Mouse (Mus musculus) ES-E14 (cell line): ENCODE measurements around the gene P4ha2. TPM values are rescaled to one million over a fixed set of nuclear protein-coding genes. Genes with fewer than 3 reads are reported as not detected.

ENCODE experiments used
- DNase-seq: peaks from one replicate; pipeline ENCODE4 v3.0.0-alpha.2; 2013; ENCODE audit warnings: low read depth, low spot score
- H3K27ac ChIP-seq: 2 replicates; pipeline ENCODE4 v1.5.1; 2012; ENCODE audit warnings: low read depth, mild to moderate bottlenecking, low read length, moderate library complexity, mixed read lengths; ENCODE audit not compliant: poor library complexity, insufficient read depth, severe bottlenecking
- H3K36me3 ChIP-seq: 2 replicates; pipeline ENCODE4 v1.6.1; 2012; ENCODE audit warnings: mild to moderate bottlenecking, low read length, moderate library complexity, mixed read lengths; ENCODE audit not compliant: control insufficient read depth, poor library complexity, insufficient read depth, severe bottlenecking
- H3K4me1 ChIP-seq, 2 experiments: fragments of 150-350 bp in 1 of 2; sonication (generic) in 1 of 2; 2 replicates each; pipeline ENCODE4 v1.6.1; 2012; ENCODE audit warnings: low read length in 2 of 2, mild to moderate bottlenecking in 1 of 2, mixed read lengths in 1 of 2; ENCODE audit not compliant: control insufficient read depth in 2 of 2, insufficient read depth in 2 of 2, poor library complexity in 1 of 2
- H3K4me3 ChIP-seq, 2 experiments: fragments of 150-350 bp in 1 of 2; sonication (generic) in 1 of 2; 2 replicates each; pipeline ENCODE4 v1.5.1; 2012; ENCODE audit warnings: low read length in 2 of 2, low read depth in 1 of 2, mild to moderate bottlenecking in 1 of 2, mixed read lengths in 1 of 2; ENCODE audit not compliant: insufficient read depth in 1 of 2, poor library complexity in 1 of 2, severe bottlenecking in 1 of 2
- H3K9ac ChIP-seq: 2 replicates; pipeline ENCODE4 v1.6.1; 2012; ENCODE audit warnings: low read depth, mild to moderate bottlenecking, low read length, mixed read lengths; ENCODE audit not compliant: poor library complexity, insufficient read depth, severe bottlenecking
- H3K9me3 ChIP-seq: fragments of 150-350 bp; sonication (generic); 2 replicates; pipeline ENCODE4 v1.6.1; 2012; ENCODE audit warnings: low read depth, mild to moderate bottlenecking, low read length; ENCODE audit not compliant: control insufficient read depth, insufficient read depth
- CHD2 ChIP-seq: IDR thresholded peaks from 2 replicates; pipeline ENCODE4 v1.6.1; 2014; ENCODE audit warnings: mild to moderate bottlenecking, low read depth, low read length, inconsistent platforms
- HCFC1 ChIP-seq: IDR thresholded peaks from 2 replicates; pipeline ENCODE4 v1.6.1; 2012; ENCODE audit warnings: low read length, inconsistent platforms, borderline replicate concordance; ENCODE audit not compliant: insufficient read depth
- MAFK ChIP-seq: IDR thresholded peaks from 2 replicates; pipeline ENCODE4 v1.6.1; 2014; ENCODE audit warnings: mild to moderate bottlenecking, low read depth, low read length, inconsistent platforms; ENCODE audit not compliant: insufficient read depth
- ZC3H11A ChIP-seq: IDR thresholded peaks from 2 replicates; pipeline ENCODE4 v1.6.1; 2012; ENCODE audit warnings: low read depth, mild to moderate bottlenecking, inconsistent platforms, low read length, borderline replicate concordance
- ZNF384 ChIP-seq: IDR thresholded peaks from 2 replicates; pipeline ENCODE4 v1.6.1; 2012; ENCODE audit warnings: low read depth, low read length, inconsistent platforms
- in situ Hi-C, 2 experiments: fragments of 600-800 bp; cut with MboI; formaldehyde crosslinking; loops; one replicate each; pipeline ENCODE4 v1.15.1; 2025; ENCODE audit warnings: low sequenced_read_pairs in 2 of 2, inconsistent platforms in 1 of 2; ENCODE audit not compliant: unreplicated experiment in 2 of 2
- total RNA-seq: library from RNA; depleted of rRNA; stranded (reverse); fragments of 300-350 nt; gene quantifications from 2 replicates; pipeline ENCODE4 v1.2.3, GENCODE M21; 2012

P4ha2 gene
- total RNA-seq, 1 experiment: 53.2 TPM

GRCm38 (mm10) chr11:54106676-54107075 is 6.8 kb downstream of the P4ha2 start:
- in situ Hi-C loops: no loop called here
- H3K27ac ChIP-seq: no peak overlapping the region
- no peaks in the 10 kb centered on the region for H3K4me1 ChIP-seq
- TF ChIP-seq ZC3H11A (no peak), CHD2 (no peak), ZNF384 (no peak), MAFK (no peak), HCFC1 (no peak)
- H3K4me3 ChIP-seq: no peak overlapping the region
- H3K36me3 ChIP-seq: no peaks in the 10 kb centered on the region
- DNase-seq: no peak
- no peaks in the 10 kb centered on the region for H3K9me3 ChIP-seq
- no peak overlapping the region for H3K9ac ChIP-seq

GRCm38 (mm10) chr11:54107239-54107638 is 7.3 kb downstream of the P4ha2 start:
- H3K4me3 ChIP-seq: no peak overlapping the region
- in situ Hi-C loops: no loop called here
- no peaks in the 10 kb centered on the region for H3K9me3 ChIP-seq
- no peak overlapping the region for H3K27ac ChIP-seq
- no peaks in the 10 kb centered on the region for H3K36me3 ChIP-seq
- H3K9ac ChIP-seq: no peak overlapping the region
- H3K4me1 ChIP-seq: no peaks in the 10 kb centered on the region
- DNase-seq: no peak
- TF ChIP-seq ZC3H11A (no peak), HCFC1 (no peak), CHD2 (no peak), MAFK (no peak), ZNF384 (no peak)

- no peaks in the 10 kb centered on the region for H3K36me3 ChIP-seq
- H3K27ac ChIP-seq: no peak overlapping the region
- H3K4me1 ChIP-seq: peaks cover 0 to 3% of the 10 kb centered on the region in 2 experiments; a peak in 1 of 4 replicates
- TF ChIP-seq ZNF384 (no peak), MAFK (no peak), ZC3H11A (no peak), HCFC1 (no peak), CHD2 (no peak)
- no peak overlapping the region for H3K4me3 ChIP-seq
- H3K9ac ChIP-seq: no peak overlapping the region
- in situ Hi-C loops: no loop called here
- H3K9me3 ChIP-seq: no peaks in the 10 kb centered on the region
- DNase-seq: no peak
Observed at GRCm38 (mm10) chr11:54108131-54108530, 8.2 kb downstream of the P4ha2 start.

- Histone ChIP-seq H3K9me3 (no peaks in the 10 kb centered on the region), H3K4me1 (peaks cover 0 to 4% of the 10 kb centered on the region in 2 experiments; a peak in 1 of 4 replicates), H3K9ac (no peak overlapping the region), H3K36me3 (no peaks in the 10 kb centered on the region), H3K4me3 (no peak overlapping the region), H3K27ac (no peak overlapping the region)
- no peak for DNase-seq
- no peak for TF ChIP-seq ZC3H11A
- no peak for TF ChIP-seq MAFK
- TF ChIP-seq CHD2: no peak
- no peak for TF ChIP-seq ZNF384
- TF ChIP-seq HCFC1: no peak
- in situ Hi-C loops: no loop called here
Observed at GRCm38 (mm10) chr11:54108894-54109293, 9.0 kb downstream of the P4ha2 start.

GRCm38 (mm10) chr11:54111291-54111690 is 11.4 kb downstream of the P4ha2 start:
- Histone ChIP-seq H3K9ac (no peak overlapping the region), H3K9me3 (no peaks in the 10 kb centered on the region), H3K27ac (no peak overlapping the region), H3K4me3 (no peak overlapping the region), H3K4me1 (peaks cover 0 to 4% of the 10 kb centered on the region in 2 experiments; a peak in 1 of 4 replicates), H3K36me3 (no peaks in the 10 kb centered on the region)
- TF ChIP-seq HCFC1 (no peak), ZNF384 (no peak), ZC3H11A (no peak), MAFK (no peak)
- in situ Hi-C loops: no loop called here
- DNase-seq: no peak
